ENCODE assay signal across 8 mouse cellular contexts in the genomic region with DNA sequence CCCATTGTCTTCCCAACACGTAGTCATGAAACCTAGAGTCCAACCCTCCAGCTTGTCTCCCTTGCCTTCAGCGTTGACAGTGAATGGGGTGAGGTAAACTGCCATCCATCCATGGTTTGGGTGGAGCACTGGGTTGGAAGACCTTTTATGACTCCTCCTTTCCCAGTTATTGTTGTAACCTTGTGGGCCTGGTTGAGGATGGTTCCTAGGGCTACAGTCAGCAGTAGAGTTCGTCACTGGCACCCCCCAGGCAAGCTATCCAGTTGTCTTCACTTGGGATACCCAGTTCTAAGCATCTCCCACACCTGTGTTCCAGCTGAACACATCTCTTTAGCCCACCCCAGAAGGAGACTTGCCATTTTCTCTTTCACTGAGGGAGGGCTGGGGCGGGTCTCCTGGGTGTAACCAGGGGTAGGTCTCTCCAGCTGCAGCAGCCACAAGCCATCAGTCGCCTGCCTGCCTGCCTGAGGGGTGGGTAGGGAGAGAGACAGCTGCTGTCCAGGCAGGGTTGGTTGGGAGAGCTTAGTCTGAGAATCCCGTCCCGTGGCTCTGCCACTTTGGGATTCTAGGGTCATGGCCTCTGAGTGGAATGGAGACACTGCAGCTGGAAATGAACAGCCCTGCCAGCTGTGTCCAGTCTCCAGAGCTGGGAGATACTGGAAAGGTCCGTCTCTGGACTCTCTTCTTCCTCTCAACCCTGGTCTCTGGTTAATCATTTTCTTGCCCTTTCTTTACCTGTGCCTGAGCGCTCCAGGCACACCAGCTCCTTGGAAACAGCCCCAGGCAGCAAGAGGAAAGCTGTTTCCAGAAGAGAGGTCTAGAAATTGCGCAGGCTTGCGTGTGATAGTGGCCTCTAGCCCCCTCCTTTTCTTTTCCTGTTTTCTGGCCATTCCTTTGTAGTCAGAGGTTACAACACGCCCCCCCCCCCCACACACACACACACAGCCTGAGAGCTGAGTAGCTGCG. TPM values are rescaled to one million over a fixed set of nuclear protein-coding genes. Genes with fewer than 3 reads are reported as not detected.
DNase-seq lines count a peak whose midpoint lies in the region; ATAC-seq lines count a peak whose summit lies in the region.

No protein-coding gene starts in this region.

- DNase-seq in urinary bladder, postnatal 36 days (ENCODE audit: low spot score in 2 of 2) = peak; percentile 38 to 42
- no peak for DNase-seq in urinary bladder, adult 2 months (ENCODE audit: low spot score)
- peak; percentile 78 for DNase-seq in kidney, postnatal 14 days
- DNase-seq in midbrain, embryonic 10.5 days (ENCODE audit: low spot score) = no peak
- no peak for DNase-seq in left cerebral cortex, adult 11 months (ENCODE audit: low spot score)
- DNase-seq in frontal cortex, postnatal 36 days (ENCODE audit: low spot score in 2 of 2) = no peak
- no peak for DNase-seq in natural killer cell, adult 2 months (ENCODE audit: low spot score in 2 of 2)

- H3K4me1 ChIP-seq in heart, embryonic 14.5 days (ENCODE audit: control insufficient read depth in 2 of 2, insufficient read depth in 2 of 2, low read length in 2 of 2) = peaks cover 36 to 42% of the 10 kb centered on the region in 2 experiments
- peaks cover 64% of the 10 kb centered on the region for H3K4me1 ChIP-seq in midbrain, embryonic 10.5 days

- no peaks in the 10 kb centered on the region for H3K9me3 ChIP-seq in heart, embryonic 14.5 days (ENCODE audit: control insufficient read depth, low read length)
- no peaks in the 10 kb centered on the region for H3K9me3 ChIP-seq in midbrain, embryonic 10.5 days (replicated peaks)

- H3K36me3 ChIP-seq in heart, embryonic 14.5 days (ENCODE audit: control insufficient read depth, insufficient read depth, low read length) = peaks cover 27% of the 10 kb centered on the region
- H3K36me3 ChIP-seq in midbrain, embryonic 10.5 days = peaks cover 23% of the 10 kb centered on the region

- peak overlapping the region; percentile 90 for H3K9ac ChIP-seq in heart, embryonic 14.5 days (ENCODE audit: low read length)

- ATAC-seq in heart, embryonic 14.5 days (ENCODE audit: insufficient number of reproducible peaks, insufficient read depth, low FRiP score, low read depth) = no peak

- peak overlapping the region; percentile 69 for H3K4me2 ChIP-seq in heart, embryonic 14.5 days (ENCODE audit: low read length)

- H3K27me3 ChIP-seq in heart, embryonic 14.5 days (ENCODE audit: control insufficient read depth, insufficient read depth, low read length) = no peaks in the 10 kb centered on the region
- peaks cover 83% of the 10 kb centered on the region for H3K27me3 ChIP-seq in midbrain, embryonic 10.5 days (ENCODE audit: low read depth, poor library complexity, severe bottlenecking)

- H3K4me3 ChIP-seq in heart, embryonic 14.5 days (ENCODE audit: control insufficient read depth in 1 of 2, insufficient read depth in 1 of 2, low read depth in 1 of 2, low read length in 2 of 2) = peak overlapping the region; percentile 73 to 90
- H3K4me3 ChIP-seq in midbrain, embryonic 10.5 days = peak overlapping the region; percentile 30

- peak overlapping the region; percentile 89 to 94 for H3K27ac ChIP-seq in heart, embryonic 14.5 days (replicated peaks in 1 of 2; ENCODE audit: control insufficient read depth in 1 of 2, insufficient read depth in 1 of 2, low read depth in 2 of 2, low read length in 2 of 2)
- peak overlapping the region; percentile 46; the same call in 1 of the 2 replicates for H3K27ac ChIP-seq in midbrain, embryonic 10.5 days (replicated peaks)

- 35% methylated on average over 13 of the region's 13 CpGs for WGBS in heart, embryonic 14.5 days
- 42% methylated on average over 13 of the region's 13 CpGs for WGBS in midbrain, embryonic 10.5 days

RNA-seq across cellular contexts. Expression of gene Tagln2, which starts 2.6 kb away (rescaled TPM):
- polyA plus RNA-seq in urinary bladder, adult 2 months (2012; rRNA removed) = 139 and 175 TPM in 2 replicates
- polyA plus RNA-seq in heart, embryonic 14.5 days (2014; fragmentation: Nextera tagmentation; extraction: Ambion mirVana) = 187 and 196 TPM in 2 replicates
- 70.8 and 79.2 TPM in 2 replicates for polyA plus RNA-seq in midbrain, embryonic 10.5 days (2016; fragmentation: Nextera tagmentation; extraction: Ambion mirVana)

RNA-seq across cellular contexts. Expression of gene Cfap45, which starts 18.2 kb away (rescaled TPM):
- 0.66 and 1.2 TPM in 2 replicates for polyA plus RNA-seq in urinary bladder, adult 2 months (2012; rRNA removed)
- 2.0 and 2.6 TPM in 2 replicates for polyA plus RNA-seq in heart, embryonic 14.5 days (2014; fragmentation: Nextera tagmentation; extraction: Ambion mirVana)
- 1.0 and 1.7 TPM in 2 replicates for polyA plus RNA-seq in midbrain, embryonic 10.5 days (2016; fragmentation: Nextera tagmentation; extraction: Ambion mirVana)

RNA-seq across cellular contexts. Expression of gene Igsf9, which starts 20.8 kb away (rescaled TPM):
- polyA plus RNA-seq in urinary bladder, adult 2 months (2012; rRNA removed) = 12.5 and 14.1 TPM in 2 replicates
- polyA plus RNA-seq in heart, embryonic 14.5 days (2014; fragmentation: Nextera tagmentation; extraction: Ambion mirVana) = 2.0 and 5.0 TPM in 2 replicates
- polyA plus RNA-seq in midbrain, embryonic 10.5 days (2016; fragmentation: Nextera tagmentation; extraction: Ambion mirVana) = 76.2 and 95.8 TPM in 2 replicates

RNA-seq across cellular contexts. Expression of gene Slamf9, which starts 27.3 kb away (rescaled TPM):
- 5.1 and 6.9 TPM in 2 replicates for polyA plus RNA-seq in urinary bladder, adult 2 months (2012; rRNA removed)
- 1.5 and 1.6 TPM in 2 replicates for polyA plus RNA-seq in heart, embryonic 14.5 days (2014; fragmentation: Nextera tagmentation; extraction: Ambion mirVana)
- 0.09 and 0.16 TPM in 2 replicates for polyA plus RNA-seq in midbrain, embryonic 10.5 days (2016; fragmentation: Nextera tagmentation; extraction: Ambion mirVana)

RNA-seq across cellular contexts. Expression of gene Vsig8, which starts 53.3 kb away (rescaled TPM):
- 0.40 and 0.50 TPM in 2 replicates for polyA plus RNA-seq in urinary bladder, adult 2 months (2012; rRNA removed)
- polyA plus RNA-seq in heart, embryonic 14.5 days (2014; fragmentation: Nextera tagmentation; extraction: Ambion mirVana) = 0.22 and 0.23 TPM in 2 replicates
- polyA plus RNA-seq in midbrain, embryonic 10.5 days (2016; fragmentation: Nextera tagmentation; extraction: Ambion mirVana) = 0.17 TPM in 1 of 2 replicates, not detected in the other

Comparison
In these comparisons a context has a peak if more than half of its experiments do, and no peak if none do; other contexts are left out.
1. DNase-seq: peak in urinary bladder, postnatal 36 days (2 of 2) and kidney, postnatal 14 days (single experiment); none in urinary bladder, adult 2 months (single experiment), midbrain, embryonic 10.5 days (single experiment), left cerebral cortex, adult 11 months (single experiment), frontal cortex, postnatal 36 days (0 of 2) and natural killer cell, adult 2 months (0 of 2).